Mouse (Mus musculus): ENCODE data around the gene Pdzd4. TPM values are rescaled to one million over a fixed set of nuclear protein-coding genes. Genes with fewer than 3 reads are reported as not detected.

Gene Pdzd4
- polyA plus RNA-seq, 1 experiment from 2014 or later, result 1.1 TPM

DNA sequence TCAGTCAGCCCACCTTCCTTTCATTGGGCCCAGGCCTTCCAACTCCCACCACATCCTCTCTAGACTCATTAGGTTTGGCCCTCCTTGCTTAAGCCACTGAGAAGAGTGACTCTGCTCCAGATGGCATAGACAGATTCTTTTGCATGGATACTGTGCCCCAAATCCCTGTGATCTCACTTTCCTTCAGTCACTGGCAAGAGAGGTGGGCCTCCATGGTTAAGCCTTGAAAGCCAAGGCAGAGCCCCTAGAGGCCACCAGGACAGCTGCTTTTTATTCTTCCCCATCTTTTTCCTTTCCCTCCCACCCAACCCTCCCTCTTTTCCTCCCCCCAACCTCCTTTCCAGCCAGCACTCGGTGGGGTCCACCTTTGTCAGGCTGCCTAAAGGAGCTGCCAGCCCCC is 31.3 kb downstream of the Pdzd4 start:
- WGBS, result 71% methylated on average over 1 of the region's 1 CpGs
- H3K27me3 ChIP-seq (ENCODE audit: control insufficient read depth, insufficient read depth, low read length), result no peaks in the 10 kb centered on the region
- H3K36me3 ChIP-seq (ENCODE audit: control insufficient read depth, insufficient read depth, low read length), result no peaks in the 10 kb centered on the region
- ATAC-seq (ENCODE audit: insufficient read depth, low FRiP score, low TSS enrichment) (no peak), DNase-seq (ENCODE audit: low spot score) (no peak)
- H3K4me2 ChIP-seq (ENCODE audit: low read depth), result no peak overlapping the region
- H3K4me1 ChIP-seq (ENCODE audit: control insufficient read depth, insufficient read depth, low read length), result 0 out of 2 replicates have a peak, but pooled peaks cover under 1% of the 10 kb centered on the region
- no peaks in the 10 kb centered on the region for H3K9me3 ChIP-seq (ENCODE audit: control insufficient read depth, low read length)
- H3K27ac ChIP-seq (ENCODE audit: low read depth, low read length), result no peak overlapping the region
- no peak overlapping the region for H3K4me3 ChIP-seq (ENCODE audit: low read depth, low read length)
- no peak overlapping the region for H3K9ac ChIP-seq (ENCODE audit: low read length)

DNA sequence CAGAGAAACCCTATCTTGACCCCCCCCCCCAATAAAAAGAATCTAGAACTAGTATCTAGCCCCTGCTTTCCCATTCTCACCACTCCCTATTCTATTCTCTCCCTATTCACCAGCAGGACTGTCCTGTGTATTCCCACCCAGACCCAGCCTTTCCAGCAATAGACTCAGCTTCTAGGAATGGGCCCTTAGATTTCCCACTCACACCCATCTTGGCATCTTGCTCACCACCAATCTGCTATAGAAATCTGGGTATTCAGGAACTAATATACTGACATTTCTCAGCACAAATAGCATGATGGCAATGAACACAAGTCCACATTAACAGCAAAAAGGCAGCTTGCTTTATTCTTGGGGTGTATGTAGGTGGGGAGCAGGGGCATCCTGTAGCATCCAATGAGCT is 31.7 kb downstream of the Pdzd4 start:
- DNase-seq (ENCODE audit: low spot score), result no peak

GRCm38 (mm10) chrX:73788501-73788900 is 36.3 kb downstream of the Pdzd4 start:
- Histone ChIP-seq H3K4me2 (ENCODE audit: low read depth) (peak overlapping the region; percentile 57), H3K4me1 (ENCODE audit: control insufficient read depth, insufficient read depth, low read length) (peaks cover 9% of the 10 kb centered on the region; the same call in 1 of the 2 replicates), H3K9ac (ENCODE audit: low read length) (no peak overlapping the region), H3K9me3 (ENCODE audit: control insufficient read depth, low read length) (no peaks in the 10 kb centered on the region), H3K27ac (ENCODE audit: low read depth, low read length) (no peak overlapping the region), H3K4me3 (ENCODE audit: low read depth, low read length) (no peak overlapping the region), H3K27me3 (ENCODE audit: control insufficient read depth, insufficient read depth, low read length) (no peaks in the 10 kb centered on the region), H3K36me3 (ENCODE audit: control insufficient read depth, insufficient read depth, low read length) (no peaks in the 10 kb centered on the region)
- ATAC-seq (ENCODE audit: insufficient read depth, low FRiP score, low TSS enrichment) (no peak), DNase-seq (ENCODE audit: low spot score) (no peak)
- 91% methylated on average over 1 of the region's 1 CpGs for WGBS

More for the DNA sequence above, 31.7 kb downstream of the Pdzd4 start:
- Histone ChIP-seq H3K4me3 (ENCODE audit: low read depth, low read length) (no peak overlapping the region), H3K4me1 (ENCODE audit: control insufficient read depth, insufficient read depth, low read length) (0 out of 2 replicates have a peak, but pooled peaks cover 5% of the 10 kb centered on the region), H3K4me2 (ENCODE audit: low read depth) (no peak overlapping the region), H3K27me3 (ENCODE audit: control insufficient read depth, insufficient read depth, low read length) (no peaks in the 10 kb centered on the region), H3K27ac (ENCODE audit: low read depth, low read length) (no peak overlapping the region), H3K36me3 (ENCODE audit: control insufficient read depth, insufficient read depth, low read length) (no peaks in the 10 kb centered on the region), H3K9me3 (ENCODE audit: control insufficient read depth, low read length) (no peaks in the 10 kb centered on the region), H3K9ac (ENCODE audit: low read length) (no peak overlapping the region)
- ATAC-seq (ENCODE audit: insufficient read depth, low FRiP score, low TSS enrichment), result no peak

GRCm38 (mm10) chrX:73787225-73787558 is 37.6 kb downstream of the Pdzd4 start:
- 18% methylated on average over 22 of the region's 22 CpGs for WGBS
- Histone ChIP-seq H3K4me3 (ENCODE audit: low read depth, low read length) (peak overlapping the region; percentile 52), H3K27me3 (ENCODE audit: control insufficient read depth, insufficient read depth, low read length) (no peaks in the 10 kb centered on the region), H3K27ac (ENCODE audit: low read depth, low read length) (peak overlapping the region; percentile 49; the same call in 1 of the 2 replicates), H3K4me1 (ENCODE audit: control insufficient read depth, insufficient read depth, low read length) (peaks cover 9% of the 10 kb centered on the region; the same call in 1 of the 2 replicates), H3K36me3 (ENCODE audit: control insufficient read depth, insufficient read depth, low read length) (no peaks in the 10 kb centered on the region), H3K4me2 (ENCODE audit: low read depth) (peak overlapping the region; percentile 57), H3K9me3 (ENCODE audit: control insufficient read depth, low read length) (no peaks in the 10 kb centered on the region), H3K9ac (ENCODE audit: low read length) (peak overlapping the region; percentile 69)
- DNase-seq (ENCODE audit: low spot score) (no peak), ATAC-seq (ENCODE audit: insufficient read depth, low FRiP score, low TSS enrichment) (no peak)

- peak within 1 kb of the TSS; percentile 72 for H3K27ac ChIP-seq (ENCODE audit: low read depth, low read length)
Measured at GRCm38 (mm10) chrX:73786364-73787224, 38.2 kb downstream of the Pdzd4 start, which contains the start of the genes Idh3g and Ssr4. TSS of gene Idh3g (minus strand) at chrX:73786897. TSS of gene Ssr4 (plus strand) at chrX:73787028.

GRCm38 (mm10) chrX:73785666-73786065 is 39.1 kb downstream of the Pdzd4 start:
- Histone ChIP-seq H3K4me3 (ENCODE audit: low read depth, low read length) (peak overlapping the region; percentile 52), H3K36me3 (ENCODE audit: control insufficient read depth, insufficient read depth, low read length) (no peaks in the 10 kb centered on the region; the same call in 1 of the 2 replicates), H3K9ac (ENCODE audit: low read length) (peak overlapping the region; percentile 67), H3K27me3 (ENCODE audit: control insufficient read depth, insufficient read depth, low read length) (no peaks in the 10 kb centered on the region), H3K4me1 (ENCODE audit: control insufficient read depth, insufficient read depth, low read length) (peaks cover 9% of the 10 kb centered on the region; the same call in 1 of the 2 replicates), H3K4me2 (ENCODE audit: low read depth) (peak overlapping the region; percentile 40), H3K27ac (ENCODE audit: low read depth, low read length) (no peak overlapping the region), H3K9me3 (ENCODE audit: control insufficient read depth, low read length) (no peaks in the 10 kb centered on the region)
- DNase-seq (ENCODE audit: low spot score) (no peak), ATAC-seq (ENCODE audit: insufficient read depth, low FRiP score, low TSS enrichment) (no peak)

More at GRCm38 (mm10) chrX:73786364-73787224, 38.2 kb downstream of the Pdzd4 start, which contains the start of the genes Idh3g and Ssr4:
- H3K4me2 ChIP-seq (ENCODE audit: low read depth), result peak within 1 kb of the TSS; percentile 57
- no peaks in the 10 kb centered on the region for H3K9me3 ChIP-seq (ENCODE audit: control insufficient read depth, low read length)
- no peaks in the 10 kb centered on the region for H3K27me3 ChIP-seq (ENCODE audit: control insufficient read depth, insufficient read depth, low read length)
- H3K4me3 ChIP-seq (ENCODE audit: low read depth, low read length), result peak within 1 kb of the TSS; percentile 52
- no peaks in the 10 kb centered on the region; the same call in 1 of the 2 replicates for H3K36me3 ChIP-seq (ENCODE audit: control insufficient read depth, insufficient read depth, low read length)
- H3K4me1 ChIP-seq (ENCODE audit: control insufficient read depth, insufficient read depth, low read length), result peaks cover 9% of the 10 kb centered on the region; the same call in 1 of the 2 replicates
- peak; percentile 98 for ATAC-seq (ENCODE audit: insufficient read depth, low FRiP score, low TSS enrichment)
- peak within 1 kb of the TSS; percentile 69 for H3K9ac ChIP-seq (ENCODE audit: low read length)
- peak; percentile 94 for DNase-seq (ENCODE audit: low spot score)
- WGBS, result 20% methylated on average over 52 of the region's 52 CpGs

- H3K27ac ChIP-seq (ENCODE audit: low read depth, low read length), result no peak overlapping the region
- H3K9ac ChIP-seq (ENCODE audit: low read length), result no peak overlapping the region
- 86% methylated on average over 3 of the region's 3 CpGs for WGBS
- H3K4me3 ChIP-seq (ENCODE audit: low read depth, low read length), result no peak overlapping the region
- DNase-seq (ENCODE audit: low spot score) (no peak), ATAC-seq (ENCODE audit: insufficient read depth, low FRiP score, low TSS enrichment) (no peak)
- no peak overlapping the region for H3K4me2 ChIP-seq (ENCODE audit: low read depth)
- no peaks in the 10 kb centered on the region; the same call in 1 of the 2 replicates for H3K36me3 ChIP-seq (ENCODE audit: control insufficient read depth, insufficient read depth, low read length)
- no peaks in the 10 kb centered on the region for H3K9me3 ChIP-seq (ENCODE audit: control insufficient read depth, low read length)
- peaks cover 2% of the 10 kb centered on the region; the same call in 1 of the 2 replicates for H3K4me1 ChIP-seq (ENCODE audit: control insufficient read depth, insufficient read depth, low read length)
- H3K27me3 ChIP-seq (ENCODE audit: control insufficient read depth, insufficient read depth, low read length), result no peaks in the 10 kb centered on the region
Measured at GRCm38 (mm10) chrX:73782227-73782626, 42.5 kb downstream of the Pdzd4 start.

DNA sequence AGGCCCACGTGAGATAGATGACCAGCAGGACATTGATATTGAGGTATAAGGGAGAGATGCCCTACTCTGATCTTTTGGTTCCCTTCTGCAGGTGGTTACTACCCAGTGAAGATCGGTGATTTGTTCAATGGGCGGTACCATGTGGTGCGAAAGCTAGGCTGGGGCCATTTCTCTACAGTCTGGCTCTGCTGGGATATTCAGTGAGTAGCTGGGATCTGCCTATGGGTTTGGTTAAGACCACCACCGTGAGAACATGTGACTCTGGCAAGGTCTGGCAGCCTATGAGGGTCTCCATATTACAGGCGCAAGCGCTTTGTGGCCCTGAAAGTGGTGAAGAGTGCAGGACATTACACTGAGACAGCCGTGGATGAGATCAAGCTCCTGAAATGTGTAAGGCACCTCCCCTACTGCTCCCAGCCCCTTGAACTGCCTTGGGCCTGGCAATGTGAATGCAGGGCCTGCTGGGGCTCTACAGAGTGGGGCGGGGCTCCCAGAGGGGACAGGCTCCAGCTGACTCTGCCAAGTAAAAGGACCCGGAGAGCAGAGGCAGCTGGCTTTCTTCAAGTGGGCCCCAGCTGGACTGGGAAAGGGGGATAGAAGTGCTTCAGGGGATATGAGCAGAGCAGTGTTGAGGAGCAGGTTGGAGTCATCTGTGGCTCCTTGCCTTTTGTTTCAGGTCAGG is 49.8 kb downstream of the Pdzd4 start:
- Histone ChIP-seq H3K9me3 (ENCODE audit: control insufficient read depth, low read length) (no peaks in the 10 kb centered on the region), H3K4me1 (ENCODE audit: control insufficient read depth, insufficient read depth, low read length) (no peaks in the 10 kb centered on the region), H3K36me3 (ENCODE audit: control insufficient read depth, insufficient read depth, low read length) (no peaks in the 10 kb centered on the region), H3K27me3 (ENCODE audit: control insufficient read depth, insufficient read depth, low read length) (no peaks in the 10 kb centered on the region), H3K4me3 (ENCODE audit: low read depth, low read length) (no peak overlapping the region), H3K9ac (ENCODE audit: low read length) (no peak overlapping the region), H3K27ac (ENCODE audit: low read depth, low read length) (no peak overlapping the region), H3K4me2 (ENCODE audit: low read depth) (no peak overlapping the region)
- ATAC-seq (ENCODE audit: insufficient read depth, low FRiP score, low TSS enrichment) (peak; percentile 27; the same call in 1 of the 2 replicates), DNase-seq (ENCODE audit: low spot score) (no peak)
- 75% methylated on average over 10 of the region's 10 CpGs for WGBS
